Mouse (Mus musculus) midbrain, embryonic 12.5 days (tissue): ENCODE data around the gene Ndufaf3. TPM values are rescaled to one million over a fixed set of nuclear protein-coding genes. Genes with fewer than 3 reads are reported as not detected.
A peak's percentile ranks its signal among the peaks of the same experiment; 100 is the strongest.
"Not testable (repeated sequence)": the region's sequence is repeated elsewhere in the genome, so short reads cannot be mapped to it uniquely, and the experiment has no call there.

Experiments used
- ATAC-seq: fragments of 200-750 bp; cut with Nextera tagmentation; 2 replicates; pipeline ENCODE4 v1.8.0; 2017; ENCODE audit warnings: low read depth, moderate TSS enrichment, moderate library complexity; ENCODE audit not compliant: low FRiP score
- H3K27ac ChIP-seq: fragments of 300-500 bp; sonication (generic); replicated peaks from 2 replicates; pipeline ENCODE4 v1.5.1; 2016; ENCODE audit warnings: mild to moderate bottlenecking
- H3K27me3 ChIP-seq: fragments of 300-500 bp; sonication (generic); 2 replicates; pipeline ENCODE4 v1.6.1; 2016; ENCODE audit warnings: mild to moderate bottlenecking
- H3K36me3 ChIP-seq: fragments of 300-500 bp; sonication (generic); 2 replicates; pipeline ENCODE4 v1.6.1; 2016
- H3K4me1 ChIP-seq: fragments of 300-500 bp; sonication (generic); 2 replicates; pipeline ENCODE4 v1.6.1; 2016
- H3K4me2 ChIP-seq: fragments of 300-500 bp; sonication (generic); replicated peaks from 2 replicates; pipeline ENCODE4 v1.6.1; 2016; ENCODE audit warnings: mild to moderate bottlenecking, moderate library complexity
- H3K4me3 ChIP-seq: fragments of 300-500 bp; sonication (generic); 2 replicates; pipeline ENCODE4 v1.5.1; 2016; ENCODE audit warnings: mild to moderate bottlenecking
- H3K9ac ChIP-seq: fragments of 300-500 bp; sonication (generic); replicated peaks from 2 replicates; pipeline ENCODE4 v1.6.1; 2016; ENCODE audit warnings: mild to moderate bottlenecking, moderate library complexity
- H3K9me3 ChIP-seq: fragments of 300-500 bp; sonication (generic); 2 replicates; pipeline ENCODE4 v1.6.1; 2016; ENCODE audit warnings: mild to moderate bottlenecking
- WGBS: fragments of 180-500 bp; shearing (Covaris S2); methylation state at CpG from one replicate; pipeline ENCODE4 v1.1.7; 2016; 5-methylcytosine and 5-hydroxymethylcytosine counted together
- polyA plus RNA-seq: library from polyadenylated mRNA; unstranded; fragments of >200 nt; fragmentation: Nextera tagmentation; extraction: Ambion mirVana; gene quantifications from 2 replicates; pipeline ENCODE4 v1.2.1, GENCODE M21; 2016

Gene Ndufaf3
- polyA plus RNA-seq, result 56.9 and 58.8 TPM in 2 replicates

DNA sequence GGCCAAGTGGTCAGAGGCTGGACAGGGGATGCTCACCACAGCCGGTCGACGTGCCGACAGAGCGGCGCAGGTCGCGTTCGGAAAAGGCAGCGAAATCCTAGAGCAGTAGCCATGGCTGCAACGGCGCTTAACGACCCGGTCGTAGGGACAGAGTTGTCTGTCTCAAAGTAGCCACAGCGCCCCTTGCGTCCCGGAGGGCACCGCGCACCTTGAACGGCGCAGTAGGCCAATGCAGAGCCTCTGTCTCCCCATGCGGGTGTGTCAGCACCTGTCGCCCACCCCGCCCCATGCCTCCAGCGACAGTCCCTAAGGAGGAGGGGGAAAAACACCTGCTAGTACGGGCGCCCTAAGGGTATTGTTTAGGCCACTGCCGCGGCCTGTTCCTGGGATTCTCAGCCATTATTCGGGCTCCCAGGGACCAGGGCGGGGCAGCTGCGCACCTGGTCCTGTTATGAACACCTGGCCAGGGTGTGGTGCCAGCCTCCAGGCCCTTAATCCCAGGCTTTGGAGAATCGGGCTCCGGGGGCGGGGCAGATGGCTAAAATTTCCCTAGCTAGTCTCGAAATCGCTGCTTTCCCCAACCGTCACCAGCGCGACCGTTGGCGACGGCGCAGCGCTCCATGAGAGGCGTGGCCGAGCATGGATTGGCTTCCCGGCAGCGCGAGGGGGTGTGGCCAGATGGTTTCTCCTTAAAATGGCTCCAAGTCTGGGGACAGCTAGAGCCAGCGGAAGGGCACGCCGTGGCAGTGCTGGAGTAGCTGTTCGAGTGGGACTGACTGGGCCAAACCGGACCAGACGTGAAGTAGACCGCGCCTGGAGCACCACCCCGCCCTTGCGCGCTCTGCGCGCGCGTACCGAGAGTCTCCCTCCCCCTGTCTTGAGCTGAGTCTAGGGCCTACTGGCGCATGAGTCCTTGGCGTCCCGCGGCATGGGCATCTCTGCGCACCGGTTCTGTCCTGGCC is at the start of gene Ndufaf3:
TSS of gene Ndufaf3 (minus strand) at position 620 of the 962 bp plus-strand sequence.
- H3K27me3 ChIP-seq, result no peaks in the 10 kb centered on the region
- no peaks in the 10 kb centered on the region for H3K9me3 ChIP-seq
- peak within 1 kb of the TSS; percentile 88 for H3K9ac ChIP-seq
- H3K36me3 ChIP-seq, result peaks cover 53% of the 10 kb centered on the region
- peak within 1 kb of the TSS; percentile 94 for H3K27ac ChIP-seq
- peaks cover 40% of the 10 kb centered on the region for H3K4me1 ChIP-seq
- ATAC-seq, result peak; percentile 77
- H3K4me3 ChIP-seq, result peak within 1 kb of the TSS; percentile 78
- peak within 1 kb of the TSS; percentile 99 for H3K4me2 ChIP-seq
- under 1% methylated on average over 73 of the region's 73 CpGs for WGBS

DNA sequence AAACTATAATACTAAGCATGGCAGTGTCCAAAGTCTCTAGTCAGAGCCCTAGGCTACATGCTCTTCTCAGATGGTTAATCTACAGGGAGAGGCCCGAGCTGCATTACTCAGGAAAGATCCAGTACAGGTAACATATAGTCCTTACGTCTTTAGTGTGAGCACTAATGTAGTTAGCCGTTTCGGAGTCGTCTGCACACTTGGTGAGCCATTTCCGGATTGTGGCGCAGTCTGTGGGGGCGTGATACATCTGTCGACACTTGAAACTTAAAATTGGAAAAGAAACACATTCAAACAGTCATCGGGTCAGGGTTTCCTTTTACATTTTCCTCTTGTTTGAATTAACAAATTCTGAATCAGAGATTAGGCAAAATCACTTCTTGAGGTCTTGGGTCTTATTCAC is 44.3 kb upstream of the Ndufaf3 start:
- H3K36me3 ChIP-seq, result peaks cover 90% of the 10 kb centered on the region
- no peak for ATAC-seq

DNA sequence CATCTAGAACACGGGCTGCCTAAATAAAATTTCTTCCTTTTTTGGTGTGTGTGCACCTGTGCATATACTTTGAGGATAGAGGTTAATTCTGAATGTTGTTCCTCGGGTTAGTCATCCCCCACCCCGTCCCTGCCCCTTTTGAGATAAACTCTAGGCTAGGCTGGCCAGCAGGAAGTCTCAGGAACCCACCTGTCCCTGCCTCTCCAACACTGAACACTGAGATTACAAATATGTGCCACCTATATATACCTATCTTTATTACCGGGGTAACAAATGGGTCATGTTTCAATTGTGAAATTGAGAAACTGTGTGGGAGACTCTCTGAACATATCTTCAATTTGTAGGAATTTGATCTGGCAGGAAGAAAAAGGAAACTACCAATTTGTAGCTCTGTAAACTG is 41.7 kb upstream of the Ndufaf3 start:
- ATAC-seq, result no peak
- Histone ChIP-seq H3K4me2 (no peak overlapping the region), H3K4me3 (no peak overlapping the region), H3K27me3 (no peaks in the 10 kb centered on the region), H3K27ac (no peak overlapping the region), H3K9ac (no peak overlapping the region), H3K9me3 (no peaks in the 10 kb centered on the region), H3K36me3 (peaks cover 95% of the 10 kb centered on the region), H3K4me1 (no peaks in the 10 kb centered on the region)
- WGBS, result 96% methylated on average over 4 of the region's 4 CpGs

More for the DNA sequence above, 44.3 kb upstream of the Ndufaf3 start:
- Histone ChIP-seq H3K27me3 (no peaks in the 10 kb centered on the region), H3K27ac (no peak overlapping the region), H3K9ac (no peak overlapping the region), H3K4me2 (no peak overlapping the region), H3K9me3 (no peaks in the 10 kb centered on the region), H3K4me1 (no peaks in the 10 kb centered on the region), H3K4me3 (no peak overlapping the region)
- 95% methylated on average over 10 of the region's 10 CpGs for WGBS

DNA sequence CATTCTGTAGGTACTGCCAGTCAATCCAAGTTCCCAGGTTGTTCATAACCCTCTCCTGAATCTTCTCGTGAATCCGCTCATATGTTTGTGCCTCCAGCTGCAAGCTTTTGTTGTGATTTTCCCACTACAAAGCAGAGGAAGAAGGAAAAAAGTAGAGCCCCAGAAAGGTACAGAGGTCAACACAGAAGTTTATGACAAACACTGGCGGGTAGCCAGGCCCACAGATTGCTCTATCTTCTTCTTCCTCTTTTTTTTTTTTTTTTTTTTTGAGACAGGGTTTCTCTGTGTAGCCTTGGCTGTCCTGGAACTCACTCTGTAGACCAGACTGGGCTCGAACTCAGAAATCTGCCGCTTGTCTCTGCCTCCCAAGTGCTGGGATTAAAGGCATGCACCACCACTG is 40.7 kb upstream of the Ndufaf3 start:
- H3K9ac ChIP-seq, ATAC-seq, H3K4me1 ChIP-seq, H3K4me2 ChIP-seq, H3K27me3 ChIP-seq, H3K9me3 ChIP-seq, H3K4me3 ChIP-seq, H3K27ac ChIP-seq: not testable (repeated sequence)
- peaks cover 95% of the 10 kb centered on the region for H3K36me3 ChIP-seq
- WGBS, result 95% methylated on average over 5 of the region's 5 CpGs

DNA sequence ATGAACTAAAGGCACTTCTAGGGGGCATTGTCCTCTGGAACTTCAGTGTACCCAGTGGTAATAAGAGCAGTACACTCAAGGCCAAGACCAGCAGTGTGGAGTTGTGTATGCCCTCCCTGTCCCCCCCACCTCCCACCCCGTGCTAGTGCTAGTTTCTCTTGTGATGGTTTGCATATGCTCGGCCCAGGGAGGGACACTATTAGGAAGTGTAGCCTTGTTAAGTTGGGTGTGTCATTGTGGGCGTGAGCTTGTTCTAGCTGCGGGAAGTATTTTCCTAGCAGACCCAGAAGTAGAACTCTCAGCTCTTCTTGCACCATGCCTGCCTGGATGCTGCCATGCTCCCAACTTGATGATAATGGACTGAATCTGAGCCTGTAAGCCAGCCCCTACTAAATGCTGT is 34.8 kb upstream of the Ndufaf3 start:
- Histone ChIP-seq H3K4me1 (peaks cover 3% of the 10 kb centered on the region), H3K36me3 (peaks cover 49% of the 10 kb centered on the region), H3K4me3 (no peak overlapping the region), H3K27me3 (no peaks in the 10 kb centered on the region), H3K9me3 (no peaks in the 10 kb centered on the region), H3K4me2 (no peak overlapping the region), H3K27ac (no peak overlapping the region), H3K9ac (no peak overlapping the region)
- 91% methylated on average over 4 of the region's 4 CpGs for WGBS
- ATAC-seq, result no peak

DNA sequence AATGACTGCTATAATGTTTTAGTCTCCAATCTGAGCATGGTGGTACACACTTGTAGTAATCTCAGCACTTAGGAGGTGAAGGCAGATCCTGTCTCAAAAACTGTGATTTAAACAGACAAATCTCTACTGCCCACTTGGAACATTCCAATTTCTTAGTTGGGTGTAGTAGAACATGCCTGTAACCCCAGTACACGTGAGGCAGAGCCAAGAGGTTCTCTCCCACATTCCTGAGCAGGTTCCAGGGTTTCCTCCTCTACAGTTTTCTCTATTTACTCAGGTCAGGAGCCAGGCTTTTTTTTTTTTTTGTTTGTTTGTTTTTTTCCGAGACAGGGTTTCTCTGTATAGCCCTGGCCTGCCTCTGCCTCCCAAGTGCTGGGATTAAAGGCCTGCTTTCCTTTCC is 32.8 kb upstream of the Ndufaf3 start:
- H3K36me3 ChIP-seq, result peaks cover 31% of the 10 kb centered on the region
- ATAC-seq, result no peak

DNA sequence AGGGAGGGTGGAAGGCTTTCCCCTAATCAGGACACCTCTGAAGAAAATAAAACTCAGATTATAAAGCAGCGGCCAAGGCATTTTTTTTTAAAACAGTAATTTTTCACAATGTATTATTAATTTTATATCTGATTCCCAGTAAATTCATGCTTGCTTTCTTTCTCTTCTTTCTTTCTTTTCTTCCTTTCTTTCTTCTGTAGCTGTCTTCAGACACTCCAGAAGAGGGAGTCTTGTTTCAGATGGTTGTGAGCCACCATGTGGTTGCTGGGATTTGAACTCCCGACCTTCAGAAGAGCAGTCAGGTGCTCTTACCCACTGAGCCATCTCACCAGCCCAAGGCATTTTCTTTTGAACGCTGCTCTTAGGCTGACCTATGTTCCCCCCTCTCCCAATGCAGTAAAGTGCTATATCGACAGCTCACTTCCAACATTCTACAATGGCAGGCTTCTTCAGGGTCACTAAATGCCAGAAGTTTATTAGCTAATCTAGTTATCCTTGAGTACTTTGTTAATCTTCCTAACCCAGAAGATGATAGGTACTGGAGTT is 31.9 kb upstream of the Ndufaf3 start:
- H3K4me3 ChIP-seq, result no peak overlapping the region
- peaks cover 22% of the 10 kb centered on the region for H3K36me3 ChIP-seq
- H3K9me3 ChIP-seq, result no peaks in the 10 kb centered on the region
- no peak overlapping the region for H3K4me2 ChIP-seq
- no peak overlapping the region for H3K27ac ChIP-seq
- no peak for ATAC-seq
- WGBS, result 80% methylated on average over 4 of the region's 4 CpGs
- H3K9ac ChIP-seq, result no peak overlapping the region
- peaks cover 15% of the 10 kb centered on the region for H3K4me1 ChIP-seq
- no peaks in the 10 kb centered on the region for H3K27me3 ChIP-seq

More for the DNA sequence above, 32.8 kb upstream of the Ndufaf3 start:
- no peak overlapping the region for H3K4me2 ChIP-seq
- H3K9ac ChIP-seq, result no peak overlapping the region
- no peak overlapping the region for H3K4me3 ChIP-seq
- no peaks in the 10 kb centered on the region for H3K9me3 ChIP-seq
- H3K27me3 ChIP-seq, result no peaks in the 10 kb centered on the region
- H3K27ac ChIP-seq, result no peak overlapping the region
- 59% methylated on average over 2 of the region's 2 CpGs for WGBS
- peaks cover 15% of the 10 kb centered on the region for H3K4me1 ChIP-seq

DNA sequence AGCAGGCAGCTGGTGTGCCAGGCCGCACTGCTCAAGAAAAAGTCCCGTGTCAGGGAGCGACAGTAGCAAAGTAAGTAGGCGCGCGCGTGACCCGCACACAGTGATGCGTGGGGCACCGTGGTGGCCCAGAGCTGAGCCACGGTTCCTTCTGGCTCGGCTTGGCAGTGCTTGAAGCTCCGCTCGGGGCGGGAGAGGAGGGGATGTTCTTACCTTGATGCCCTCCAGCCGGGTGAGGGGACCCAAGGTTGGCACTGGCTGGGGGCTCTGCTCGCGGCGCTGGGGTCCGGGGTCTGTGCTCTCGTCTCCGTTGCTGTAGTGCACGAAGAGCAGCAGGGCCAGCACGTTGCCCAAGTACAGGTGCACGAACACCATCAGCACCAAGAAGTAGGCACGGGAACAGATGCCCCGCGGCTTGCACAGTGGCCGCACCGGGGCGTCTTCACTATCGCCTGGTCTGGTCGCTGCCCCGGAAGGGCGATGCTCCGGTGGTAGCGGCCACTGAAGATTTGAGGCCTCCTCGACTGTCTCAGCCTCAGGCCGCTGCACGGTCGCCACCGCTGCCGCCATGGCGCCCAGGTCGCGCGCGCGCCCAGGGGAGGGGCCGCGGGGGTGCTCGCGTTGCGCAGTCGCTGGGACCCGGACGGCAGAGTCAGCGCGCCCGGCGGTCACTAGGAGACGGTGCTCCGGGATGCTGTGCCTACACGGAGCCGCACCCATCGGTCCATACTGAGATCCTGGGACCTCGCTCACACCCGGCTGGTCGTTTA is 29.9 kb upstream of the Ndufaf3 start, which contains the start of gene P4htm:
TSS of gene P4htm (minus strand) at position 670 of the 767 bp plus-strand sequence.
- Histone ChIP-seq H3K4me2 (peak within 1 kb of the TSS; percentile 86), H3K27me3 (no peaks in the 10 kb centered on the region), H3K4me1 (peaks cover 15% of the 10 kb centered on the region), H3K27ac (peak within 1 kb of the TSS; percentile 78), H3K9ac (peak within 1 kb of the TSS; percentile 80), H3K36me3 (0 out of 2 replicates have a peak, but pooled peaks cover 3% of the 10 kb centered on the region), H3K9me3 (no peaks in the 10 kb centered on the region), H3K4me3 (peak within 1 kb of the TSS; percentile 69)
- 1% methylated on average over 63 of the region's 69 CpGs for whole genome bisulfite sequencing
- peak; percentile 85 for ATAC-seq

DNA sequence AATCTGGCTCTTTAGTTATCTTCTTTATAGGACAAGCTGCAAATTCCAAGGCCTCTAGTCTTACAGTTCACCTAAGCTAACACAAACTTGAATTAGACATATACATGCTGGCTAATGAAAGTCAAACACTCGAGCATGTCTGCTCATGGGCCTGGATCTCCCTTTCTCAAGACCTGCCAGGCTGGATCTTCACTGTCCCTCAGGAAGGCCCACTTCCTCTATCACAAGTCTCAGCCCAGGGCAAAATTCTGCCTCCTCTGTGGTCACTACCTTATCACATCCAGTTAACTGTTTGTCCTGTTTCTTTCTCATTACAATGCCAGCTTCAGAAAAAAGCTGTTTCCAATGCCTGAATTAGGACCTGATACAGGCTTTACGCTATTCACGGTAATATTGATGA is 27.1 kb upstream of the Ndufaf3 start:
- Histone ChIP-seq H3K9me3 (no peaks in the 10 kb centered on the region), H3K4me3 (no peak overlapping the region), H3K4me1 (peaks cover 21% of the 10 kb centered on the region), H3K36me3 (no peaks in the 10 kb centered on the region), H3K27me3 (peaks cover 16% of the 10 kb centered on the region; the same call in 1 of the 2 replicates), H3K9ac (no peak overlapping the region), H3K27ac (no peak overlapping the region), H3K4me2 (no peak overlapping the region)
- WGBS, result 92% methylated on average over 3 of the region's 3 CpGs
- no peak for ATAC-seq

DNA sequence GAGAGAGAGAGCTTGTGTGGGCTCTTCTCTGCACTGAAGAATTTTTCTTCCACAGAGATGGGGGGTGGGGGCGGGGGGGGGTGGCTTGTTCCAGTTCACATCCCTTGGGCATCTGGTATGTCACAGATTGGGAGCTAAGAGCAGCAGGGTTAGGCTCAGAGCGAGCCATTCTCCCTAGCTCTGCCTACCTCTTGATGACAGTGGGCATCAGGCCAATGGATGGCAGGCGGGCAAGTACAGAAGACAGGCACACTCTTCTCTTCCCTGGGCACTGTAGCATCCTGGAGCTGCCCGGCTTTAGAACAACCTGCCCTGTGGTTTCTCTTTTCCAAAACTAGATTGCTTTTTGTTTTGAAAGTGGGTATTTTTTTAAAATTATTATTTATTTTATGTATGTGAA is 24.2 kb upstream of the Ndufaf3 start:
- Histone ChIP-seq H3K4me3 (no peak overlapping the region), H3K4me2 (no peak overlapping the region), H3K9ac (no peak overlapping the region), H3K27me3 (peaks cover 20% of the 10 kb centered on the region; the same call in 1 of the 2 replicates), H3K9me3 (no peaks in the 10 kb centered on the region), H3K4me1 (peaks cover 42% of the 10 kb centered on the region), H3K27ac (no peak overlapping the region), H3K36me3 (no peaks in the 10 kb centered on the region)
- WGBS, result 90% methylated on average over 4 of the region's 4 CpGs
- ATAC-seq, result no peak

DNA sequence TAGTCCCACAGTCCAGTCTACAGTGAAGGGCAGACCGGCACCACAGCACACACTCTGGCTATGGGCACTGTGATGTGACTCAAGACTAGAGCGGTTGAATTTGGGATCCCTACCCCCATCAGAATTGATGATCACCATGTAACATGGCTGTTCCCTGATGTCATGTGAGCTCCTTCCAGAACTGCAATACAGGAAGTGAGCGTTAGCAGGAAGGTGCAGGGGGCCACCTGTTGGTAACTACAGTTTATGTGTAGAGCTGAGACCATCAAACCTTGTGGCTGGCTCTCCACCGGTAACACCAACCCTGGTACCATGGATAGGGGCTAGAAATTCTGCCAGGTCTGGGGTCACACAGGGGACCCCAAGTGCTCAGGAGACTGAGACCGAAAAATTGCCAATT is 22.0 kb upstream of the Ndufaf3 start:
- WGBS, result 75% methylated on average over 5 of the region's 5 CpGs
- ATAC-seq, result no peak

More for the DNA sequence above, 22.0 kb upstream of the Ndufaf3 start:
- no peak overlapping the region for H3K9ac ChIP-seq
- peaks cover 40% of the 10 kb centered on the region for H3K4me1 ChIP-seq
- H3K27me3 ChIP-seq, result peaks cover 20% of the 10 kb centered on the region; the same call in 1 of the 2 replicates
- H3K27ac ChIP-seq, result peak overlapping the region; percentile 99
- no peak overlapping the region for H3K4me3 ChIP-seq
- no peaks in the 10 kb centered on the region for H3K36me3 ChIP-seq
- H3K4me2 ChIP-seq, result no peak overlapping the region
- H3K9me3 ChIP-seq, result no peaks in the 10 kb centered on the region
